Mouse (Mus musculus) spleen, adult 2 months (tissue): Measurements from ENCODE around the gene D430042O09Rik.

Experiments used
- CTCF ChIP-seq: fragments of 200-500 bp; IDR thresholded peaks from 2 replicates; pipeline ENCODE4 v1.5.1; 2011; ENCODE audit warnings: mild to moderate bottlenecking, inconsistent platforms; ENCODE audit not compliant: insufficient read depth, insufficient read length, insufficient replicate concordance; ENCODE audit errors: extremely low read depth
- POLR2A ChIP-seq: fragments of 200-500 bp; IDR thresholded peaks from 2 replicates; pipeline ENCODE4 v1.6.1; 2011; ENCODE audit warnings: low read depth, low read length, inconsistent platforms

DNA sequence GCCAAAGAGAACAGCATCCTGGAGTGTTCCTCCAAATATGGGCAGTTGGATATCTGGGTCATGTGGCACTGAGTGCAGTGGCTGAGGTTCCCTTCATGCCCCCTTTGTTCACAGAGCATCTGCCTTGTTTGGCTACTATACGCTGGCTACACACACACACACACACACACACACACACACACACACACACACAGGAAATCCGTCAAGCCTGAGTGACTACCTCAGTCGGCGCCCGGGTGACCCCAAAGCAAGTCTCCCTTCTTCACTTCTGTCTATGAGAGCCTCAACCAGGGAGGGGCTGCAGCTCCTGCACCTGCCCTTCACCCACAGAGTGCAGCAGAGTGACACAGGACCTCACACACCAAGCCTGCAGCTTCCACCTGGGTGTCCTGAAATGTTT lies 213.1 kb downstream of the D430042O09Rik start:
- TF ChIP-seq CTCF (no peak), POLR2A (no peak)
